Mouse (Mus musculus) cerebellum, postnatal 14 days (tissue): ENCODE measurements around the gene Hpse2.
"Not testable (repeated sequence)": the region's sequence is repeated elsewhere in the genome, so short reads cannot be mapped to it uniquely, and the experiment has no call there.

Source experiments
- DNase-seq, 2 experiments: peaks; one replicate each; pipeline ENCODE4 v3.0.0; 2021; ENCODE audit warnings: mixed read lengths in 2 of 2

The Hpse2 gene

DNA sequence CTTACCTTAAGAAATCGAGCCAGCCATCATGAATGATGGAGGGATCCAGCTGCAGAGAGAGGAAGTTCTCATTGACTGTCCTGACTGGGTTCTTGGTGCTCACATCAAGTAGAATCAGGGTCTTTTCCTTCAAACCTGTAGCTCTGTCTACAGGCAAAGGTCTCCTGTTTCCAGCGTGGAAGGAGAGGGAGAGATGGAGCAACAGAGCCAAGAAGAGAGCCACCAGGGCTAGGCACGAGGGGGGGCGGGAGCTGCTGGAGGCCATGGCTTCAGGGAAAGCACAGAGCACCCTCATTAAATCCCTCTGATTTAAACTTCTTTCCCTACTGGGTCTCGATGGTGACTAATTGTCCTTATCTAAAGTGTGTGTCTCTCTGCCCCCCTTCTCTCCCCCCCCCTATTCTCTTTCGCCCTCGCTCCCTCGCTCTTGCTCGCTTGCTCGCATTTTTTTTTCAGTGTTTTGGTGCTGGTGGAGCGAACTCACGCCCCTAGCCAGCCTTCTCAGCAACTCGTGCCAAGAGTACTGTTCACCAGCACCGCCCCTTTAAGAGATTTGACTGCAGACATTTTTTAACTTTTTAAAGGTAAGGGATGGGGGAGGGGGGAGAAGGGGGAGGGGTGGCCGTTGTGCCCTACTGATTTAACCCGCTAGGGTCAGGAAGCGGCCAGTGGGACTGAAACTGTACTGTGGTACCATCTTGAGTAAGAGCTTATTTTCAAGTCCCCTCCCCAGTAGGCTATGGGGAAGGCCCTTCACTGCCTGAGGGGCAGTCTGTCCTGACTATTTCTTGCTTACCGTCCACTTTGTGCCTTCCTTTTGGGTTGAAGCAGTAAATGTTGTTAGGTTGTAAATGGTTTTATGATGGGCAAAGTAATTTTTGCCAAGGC is at the start of gene Hpse2:
Gene Hpse2, minus strand, starts transcription at position 339 of the 888 bp plus-strand sequence.
- no peak for DNase-seq

DNA sequence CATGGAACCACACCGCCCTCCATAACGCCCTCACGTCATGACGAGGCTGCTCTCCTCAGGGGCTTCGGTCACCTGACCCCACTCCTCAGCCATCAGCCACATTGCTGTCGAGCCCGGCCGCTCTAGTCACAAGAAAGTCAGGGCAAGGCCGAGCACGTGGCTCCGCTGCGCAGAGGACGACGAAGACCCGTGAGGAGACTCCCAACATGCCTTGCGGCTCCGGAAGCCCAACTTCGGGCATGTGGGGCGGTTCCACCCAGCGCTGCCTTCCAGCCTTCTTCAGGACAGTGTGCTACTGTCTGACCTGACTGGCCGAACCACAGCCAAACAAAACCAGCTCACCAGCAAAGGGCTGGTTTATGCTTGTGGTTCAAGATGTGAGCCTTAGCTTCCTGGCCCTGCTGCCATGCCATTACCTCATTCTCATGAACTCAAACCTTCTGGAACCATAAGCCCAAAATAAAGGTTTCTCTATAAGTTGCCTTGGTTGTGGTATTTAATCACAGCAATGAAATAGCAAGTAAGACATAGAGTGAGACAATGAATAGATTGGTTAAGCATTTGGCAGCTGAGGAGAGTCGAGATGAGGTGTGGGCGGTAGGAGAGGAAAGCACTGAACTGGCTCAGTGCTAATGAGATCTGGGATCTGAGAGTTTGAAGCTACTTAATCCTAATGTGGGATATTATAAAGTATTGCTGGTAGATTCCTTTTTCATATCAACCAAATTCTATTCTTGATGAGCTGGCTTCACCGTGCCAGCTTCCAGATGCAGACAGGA is 39.5 kb upstream of the Hpse2 start:
- no peak for DNase-seq

GRCm38 (mm10) chr19:43424082-43424481 is 35.9 kb upstream of the Hpse2 start:
- no peak for DNase-seq

DNA sequence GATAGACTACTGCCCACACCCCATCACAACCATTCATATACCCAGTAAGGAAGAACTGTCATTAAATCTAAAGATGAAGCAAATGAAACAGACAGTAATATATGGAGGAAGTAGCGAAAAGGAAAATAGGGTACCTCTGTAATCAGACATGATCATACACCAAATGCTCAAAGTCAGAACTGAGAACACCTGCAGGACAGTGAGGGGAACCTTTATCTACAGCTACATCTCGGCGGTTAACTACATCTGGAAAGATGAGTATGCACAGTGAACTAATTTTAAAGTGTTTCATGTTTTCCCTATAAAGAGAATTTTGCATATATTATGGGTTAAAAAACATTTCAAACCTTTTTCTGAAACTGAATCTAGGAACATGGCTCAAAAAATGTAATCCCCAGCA is 32.4 kb upstream of the Hpse2 start:
- no peak for DNase-seq

- DNase-seq: no peak
Observed at GRCm38 (mm10) chr19:43415565-43415964, 27.4 kb upstream of the Hpse2 start.

DNA sequence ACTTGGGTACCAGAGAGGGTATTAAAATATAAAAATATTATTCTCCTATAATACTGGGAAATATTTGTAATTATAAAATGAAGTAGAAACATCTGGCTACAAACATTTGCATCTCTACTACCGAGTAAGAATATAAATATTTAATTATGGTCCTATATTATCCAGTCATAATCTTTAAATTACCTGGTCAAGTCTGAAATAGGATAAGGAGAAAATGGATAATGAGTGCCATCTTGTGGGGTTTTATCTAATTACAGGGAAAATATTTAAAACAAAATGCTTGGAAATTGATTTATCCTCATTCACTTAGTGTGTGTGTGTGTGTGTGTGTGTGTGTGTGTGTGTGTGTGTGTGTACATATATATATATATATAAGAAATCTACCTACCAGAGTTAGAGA is 19.0 kb upstream of the Hpse2 start:
- DNase-seq: no peak

GRCm38 (mm10) chr19:43396327-43396726 is 8.2 kb upstream of the Hpse2 start:
- DNase-seq: peak; percentile 76 to 78

DNA sequence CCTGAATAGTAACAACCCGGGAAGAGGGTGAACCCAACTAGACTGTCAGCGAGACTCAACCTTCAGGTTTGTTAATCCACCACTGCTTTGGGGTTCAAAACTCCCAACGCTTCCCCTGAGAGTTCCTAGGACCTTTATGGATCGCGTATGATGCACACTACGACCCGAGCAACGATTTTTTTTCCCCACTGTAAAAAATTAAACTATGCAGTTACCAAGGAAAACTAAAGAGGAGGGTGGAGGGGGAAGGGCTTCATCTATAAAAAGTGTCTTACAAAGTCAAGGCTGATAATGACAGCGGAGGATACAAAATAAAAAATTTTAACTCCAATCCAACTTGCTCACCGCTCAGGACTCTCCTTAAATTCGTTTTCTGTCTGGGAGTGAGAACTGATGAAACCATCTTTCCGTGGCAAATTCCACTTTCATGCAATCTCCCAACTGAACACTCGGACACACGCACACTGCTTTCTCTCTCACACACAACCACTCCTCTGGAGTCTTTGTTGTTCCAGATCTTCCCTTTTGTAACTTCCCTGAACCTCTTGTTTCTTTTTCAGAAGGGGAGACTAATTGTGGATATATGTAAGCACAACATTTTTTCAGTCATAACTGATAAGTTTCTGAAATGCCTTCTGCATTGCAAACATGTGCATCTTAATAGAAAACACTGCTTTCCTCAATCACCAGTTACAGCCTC is 934 bp downstream of the Hpse2 start:
- DNase-seq: no peak

DNA sequence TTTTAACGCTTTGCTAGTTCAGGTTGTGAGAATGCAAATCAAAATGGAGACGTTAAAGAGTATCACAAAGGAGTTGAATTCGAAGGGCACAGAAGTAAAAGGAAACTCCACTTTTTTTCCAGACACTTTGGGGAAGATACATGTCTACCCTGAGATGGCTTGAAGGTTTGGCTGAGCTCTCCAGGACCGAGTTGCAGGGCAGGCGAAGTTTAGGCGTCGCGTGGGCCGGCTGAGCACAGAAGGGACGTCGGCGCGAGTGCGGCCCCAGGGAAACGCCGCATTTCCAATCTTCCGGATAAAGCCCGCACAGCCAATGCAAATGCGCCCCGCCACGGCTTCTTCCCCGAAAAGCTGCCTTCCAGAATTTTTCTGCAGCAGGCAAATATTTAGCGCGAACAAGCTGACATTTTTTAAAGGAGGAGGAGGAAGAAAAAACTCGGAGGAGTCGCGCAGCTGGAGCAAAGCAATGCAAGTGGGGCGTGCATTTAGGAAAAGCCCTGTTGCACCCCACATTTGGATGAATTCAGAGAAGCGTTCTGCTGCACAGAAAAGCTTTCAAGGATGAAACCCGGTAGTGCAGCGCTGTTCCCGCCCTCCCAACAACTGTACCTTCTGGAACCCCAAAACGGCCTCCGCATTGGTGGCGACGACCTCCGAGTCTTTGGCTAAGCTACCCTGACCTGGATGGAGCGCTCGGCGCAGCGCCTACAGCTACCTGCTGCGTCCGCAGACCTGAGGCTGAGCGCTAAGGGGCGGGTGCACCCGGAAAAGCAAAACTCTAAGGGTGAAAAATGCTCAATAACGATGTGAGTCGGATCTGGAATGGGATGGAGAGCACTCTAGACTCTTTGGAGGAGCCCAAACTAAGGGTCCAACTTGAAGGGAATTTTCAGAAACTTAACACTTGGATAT is 1.9 kb downstream of the Hpse2 start:
- DNase-seq: peak; percentile 10 to 22

GRCm38 (mm10) chr19:43385451-43385850 is 2.7 kb downstream of the Hpse2 start:
- no peak for DNase-seq

GRCm38 (mm10) chr19:43384978-43385431 is 3.1 kb downstream of the Hpse2 start:
- DNase-seq: peak; percentile 32 to 51

DNA sequence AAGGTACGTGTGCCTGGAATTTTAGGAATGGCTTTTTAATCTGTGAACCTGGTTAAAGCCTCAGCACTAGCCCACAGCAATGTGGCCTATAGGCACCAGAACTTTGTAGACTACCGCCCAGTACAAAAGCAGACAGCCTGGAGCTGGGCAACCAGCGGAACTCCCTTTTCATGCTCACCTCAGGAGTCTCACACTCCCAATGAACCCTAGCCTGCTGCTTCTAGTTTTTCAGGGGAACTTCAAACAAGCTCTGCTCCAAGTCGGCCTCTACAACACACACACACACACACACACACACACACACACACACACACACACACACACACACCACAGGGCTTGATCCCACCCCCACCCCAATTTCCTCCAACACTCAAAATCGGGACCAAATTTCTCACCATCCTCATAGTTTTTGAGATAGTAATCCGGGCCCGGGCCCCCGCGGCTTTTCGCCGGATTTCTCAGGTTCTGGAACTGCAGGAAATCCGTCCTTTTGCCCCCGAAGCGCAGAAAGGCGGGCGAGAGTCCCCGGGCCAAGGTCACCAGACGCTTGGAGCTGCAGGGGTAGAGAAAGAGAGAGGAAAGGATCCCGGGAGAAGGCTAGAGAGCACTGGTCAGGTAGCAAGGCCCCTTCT is 3.7 kb downstream of the Hpse2 start:
- DNase-seq: no peak

GRCm38 (mm10) chr19:43358830-43359229 is 29.3 kb downstream of the Hpse2 start:
- no peak for DNase-seq

GRCm38 (mm10) chr19:43311125-43311524 is 77.0 kb downstream of the Hpse2 start:
- peak; percentile 32 to 33 for DNase-seq

- DNase-seq: no peak
Observed at GRCm38 (mm10) chr19:43306756-43307155, 81.4 kb downstream of the Hpse2 start.

DNA sequence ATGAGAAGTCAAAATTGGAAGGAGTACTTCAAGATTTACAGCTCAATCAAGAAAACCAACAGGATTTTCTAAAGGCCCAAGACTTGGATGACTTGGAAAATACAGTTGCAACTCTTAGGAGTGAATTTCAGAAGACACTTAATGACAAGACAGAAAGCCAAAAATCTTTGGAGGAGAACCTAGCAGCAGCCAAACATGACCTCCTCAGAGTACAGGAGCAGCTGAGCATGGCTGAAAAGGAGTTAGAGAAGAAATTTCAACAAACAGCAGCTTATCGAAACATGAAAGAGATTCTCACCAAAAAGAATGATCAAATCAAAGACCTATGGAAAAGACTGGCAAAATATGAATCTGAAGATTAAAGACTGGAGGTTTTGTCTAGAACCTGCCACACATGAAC is 106.8 kb downstream of the Hpse2 start:
- DNase-seq: not testable (repeated sequence)

DNA sequence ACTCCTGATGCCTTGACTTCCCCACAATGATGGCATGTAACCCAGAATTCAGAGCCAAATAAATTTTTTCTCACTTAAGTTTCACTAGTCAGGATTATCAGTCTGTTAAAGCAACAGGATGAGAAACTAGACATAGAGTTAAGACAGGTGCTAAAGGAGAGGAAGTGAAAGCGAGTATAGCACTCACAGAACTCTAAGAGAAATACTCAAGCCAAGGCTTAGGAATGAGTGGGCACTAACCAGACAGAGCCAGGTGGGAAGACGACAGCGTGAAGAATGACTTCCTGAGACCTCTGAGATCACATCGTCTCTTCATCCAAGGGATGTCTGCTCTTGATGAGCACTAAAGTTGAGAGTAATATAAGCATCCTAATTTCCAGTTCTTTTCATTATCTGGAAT is 144.2 kb downstream of the Hpse2 start:
- DNase-seq: no peak

- DNase-seq: no peak
Observed at GRCm38 (mm10) chr19:43231711-43232110, 156.4 kb downstream of the Hpse2 start.

GRCm38 (mm10) chr19:43193562-43193961 is 194.6 kb downstream of the Hpse2 start:
- DNase-seq: no peak

DNA sequence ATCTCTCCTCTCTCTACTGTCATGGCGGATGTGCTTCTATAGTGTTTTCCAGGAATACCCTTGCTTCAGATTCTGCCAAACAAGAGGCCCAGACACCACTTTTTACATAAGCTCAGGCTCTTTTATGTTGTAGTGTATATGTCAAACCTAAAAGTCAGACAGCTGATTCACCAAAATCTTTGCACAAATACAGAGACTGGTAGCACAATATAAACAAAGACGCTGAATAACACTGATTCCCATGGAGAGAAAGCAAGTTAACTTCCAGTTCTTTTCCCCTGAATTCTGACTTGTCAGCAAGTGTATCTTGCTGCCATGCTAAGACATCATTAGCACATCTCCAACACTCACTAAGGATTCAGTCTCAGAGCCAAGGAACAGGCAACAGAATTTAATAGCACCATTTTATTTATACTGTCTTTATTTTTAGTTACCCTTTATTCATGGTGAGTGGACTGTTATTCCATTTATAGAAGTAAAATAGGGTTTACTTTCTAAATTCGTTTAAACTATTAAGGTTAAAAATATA is 212.7 kb downstream of the Hpse2 start:
- DNase-seq: no peak

DNA sequence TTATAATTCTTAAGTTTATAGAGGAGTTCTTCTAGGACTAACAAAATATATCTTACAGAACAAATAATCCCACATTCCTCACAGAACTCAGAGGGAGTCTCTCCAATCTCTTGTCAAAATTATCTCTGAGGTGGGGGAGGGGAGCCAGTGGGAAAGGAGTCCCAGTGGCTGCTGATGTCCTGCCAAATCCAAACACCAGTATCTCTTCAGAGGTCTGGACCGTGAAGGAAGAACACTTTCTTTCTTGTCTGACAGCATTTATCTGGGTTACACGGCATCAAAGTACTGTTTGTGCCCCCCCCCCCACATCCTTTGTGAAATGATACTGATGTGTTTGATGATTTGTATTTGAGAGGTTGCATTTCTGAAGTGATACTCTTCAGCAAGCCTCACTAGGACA is 213.3 kb downstream of the Hpse2 start:
- DNase-seq: no peak
